Mouse (Mus musculus) neural tube, embryonic 13.5 days (tissue): ENCODE measurements at regions not wholly inside any gene's neighbourhood (a gene's known extent, or its start where the extent isn't known, plus 50 kb on each side); places are given as distances from the start of the nearest gene placed in this dataset.

ENCODE experiments used
- ATAC-seq: fragments of 200-750 bp; cut with Nextera tagmentation; 2 replicates; pipeline ENCODE4 v1.8.0; 2017; ENCODE audit warnings: low read depth, mild to moderate bottlenecking, moderate TSS enrichment, moderate library complexity
- H3K27ac ChIP-seq: fragments of 300-500 bp; sonication (generic); replicated peaks from 2 replicates; pipeline ENCODE4 v1.5.1; 2015; ENCODE audit warnings: moderate library complexity, mild to moderate bottlenecking, inconsistent platforms
- H3K27me3 ChIP-seq: fragments of 300-500 bp; sonication (generic); 2 replicates; pipeline ENCODE4 v1.6.1; 2015; ENCODE audit warnings: mild to moderate bottlenecking, inconsistent platforms
- H3K36me3 ChIP-seq: fragments of 300-500 bp; sonication (generic); 2 replicates; pipeline ENCODE4 v1.6.1; 2015; ENCODE audit warnings: mild to moderate bottlenecking, inconsistent platforms
- H3K4me1 ChIP-seq: fragments of 300-500 bp; sonication (generic); replicated peaks from 2 replicates; pipeline ENCODE4 v1.6.1; 2015; ENCODE audit warnings: inconsistent platforms
- H3K4me2 ChIP-seq: fragments of 300-500 bp; sonication (generic); 2 replicates; pipeline ENCODE4 v1.6.1; 2015; ENCODE audit warnings: inconsistent platforms, mild to moderate bottlenecking, moderate library complexity
- H3K4me3 ChIP-seq: fragments of 300-500 bp; sonication (generic); 2 replicates; pipeline ENCODE4 v1.5.1; 2015; ENCODE audit warnings: mild to moderate bottlenecking, inconsistent platforms
- H3K9ac ChIP-seq: fragments of 300-500 bp; sonication (generic); 2 replicates; pipeline ENCODE4 v1.6.1; 2015; ENCODE audit warnings: moderate library complexity, mild to moderate bottlenecking, inconsistent platforms
- H3K9me3 ChIP-seq: fragments of 300-500 bp; sonication (generic); 2 replicates; pipeline ENCODE4 v1.6.1; 2016; ENCODE audit warnings: inconsistent platforms
- WGBS: fragments of 180-500 bp; shearing (Covaris S2); methylation state at CpG from one replicate; pipeline ENCODE4 v1.1.7; 2015; 5-methylcytosine and 5-hydroxymethylcytosine counted together

DNA sequence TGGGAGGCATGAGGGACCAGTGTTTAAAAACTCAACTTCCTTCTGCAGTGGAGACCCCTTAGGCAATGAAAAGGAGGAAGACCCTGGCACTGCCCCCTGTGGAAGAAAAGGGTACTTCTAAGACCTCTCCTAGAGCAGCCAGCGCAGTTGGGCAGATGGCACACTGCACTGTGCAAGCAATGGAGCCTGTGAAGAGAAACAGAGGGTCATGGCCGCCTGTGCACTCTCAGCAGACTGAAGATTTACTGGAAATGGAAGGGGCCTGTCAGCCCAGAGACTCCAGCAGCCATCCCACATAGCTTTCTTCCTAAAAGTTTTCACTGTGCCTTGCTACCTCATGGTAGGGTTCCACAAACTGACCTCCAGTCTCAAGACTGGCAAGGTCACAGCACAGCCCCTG, 193.4 kb downstream of the Barhl2 start:
- WGBS: 73% methylated on average over 2 of the region's 2 CpGs
- no peaks in the 10 kb centered on the region for H3K36me3 ChIP-seq
- no peak for ATAC-seq
- H3K27ac ChIP-seq: no peak overlapping the region
- no peaks in the 10 kb centered on the region for H3K4me1 ChIP-seq
- no peak overlapping the region for H3K4me2 ChIP-seq
- H3K9ac ChIP-seq: no peak overlapping the region
- no peaks in the 10 kb centered on the region for H3K9me3 ChIP-seq
- no peaks in the 10 kb centered on the region for H3K27me3 ChIP-seq
- no peak overlapping the region for H3K4me3 ChIP-seq

DNA sequence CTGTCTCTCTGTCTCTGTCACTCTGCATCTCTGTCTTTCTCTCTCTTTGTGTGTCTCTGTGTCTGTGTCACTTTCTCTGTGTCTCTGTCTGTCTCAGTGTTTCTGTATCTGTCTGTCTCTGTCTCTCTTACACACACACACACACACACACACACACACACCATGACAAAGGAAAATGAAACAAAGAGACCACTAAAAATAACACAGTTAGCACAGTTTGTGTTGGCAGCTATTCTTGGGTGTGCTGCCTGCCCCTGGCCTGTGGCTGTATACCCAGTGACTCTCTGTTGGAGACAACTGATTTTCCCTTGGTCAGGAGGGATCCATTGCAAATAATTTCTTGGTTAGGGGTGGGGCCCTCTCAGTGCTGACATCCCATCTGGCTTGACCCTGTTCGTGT, 200.8 kb downstream of the Barhl2 start:
- no peaks in the 10 kb centered on the region for H3K9me3 ChIP-seq
- no peak for ATAC-seq
- H3K27me3 ChIP-seq: no peaks in the 10 kb centered on the region
- no peak overlapping the region for H3K4me2 ChIP-seq
- 81% methylated on average over 1 of the region's 1 CpGs for WGBS
- H3K36me3 ChIP-seq: no peaks in the 10 kb centered on the region
- H3K9ac ChIP-seq: no peak overlapping the region
- H3K4me1 ChIP-seq: no peaks in the 10 kb centered on the region
- no peak overlapping the region for H3K4me3 ChIP-seq
- H3K27ac ChIP-seq: no peak overlapping the region

DNA sequence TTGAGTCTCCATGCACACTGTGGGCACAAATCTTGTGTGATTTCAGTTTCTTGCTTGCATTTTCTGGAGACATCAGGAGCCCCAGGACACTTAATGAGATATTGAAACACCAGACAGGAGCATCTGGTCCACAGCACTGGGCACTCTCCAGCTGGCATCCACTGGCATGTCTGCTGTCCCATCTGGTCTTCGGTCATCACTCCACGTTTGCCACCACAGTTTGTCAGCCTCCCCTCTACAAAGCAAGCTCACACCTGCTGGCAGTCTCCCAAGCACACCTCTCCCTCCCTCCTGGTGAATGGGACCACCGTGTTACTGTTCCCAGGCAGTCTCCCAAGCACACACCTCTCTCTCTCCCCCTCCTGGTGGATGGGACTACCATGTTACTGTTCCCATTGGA, 228.8 kb downstream of the Barhl2 start:
- Histone ChIP-seq H3K27me3 (no peaks in the 10 kb centered on the region), H3K36me3 (no peaks in the 10 kb centered on the region)

GRCm38 (mm10) chr5:106224141-106224540, 233.8 kb downstream of the Barhl2 start:
- no peak for ATAC-seq

More for the DNA sequence above, 228.8 kb downstream of the Barhl2 start:
- Histone ChIP-seq H3K4me1 (no peaks in the 10 kb centered on the region), H3K9ac (no peak overlapping the region), H3K4me2 (no peak overlapping the region), H3K9me3 (no peaks in the 10 kb centered on the region), H3K27ac (no peak overlapping the region), H3K4me3 (no peak overlapping the region)
- 55% methylated on average over 3 of the region's 3 CpGs for WGBS
- no peak for ATAC-seq

DNA sequence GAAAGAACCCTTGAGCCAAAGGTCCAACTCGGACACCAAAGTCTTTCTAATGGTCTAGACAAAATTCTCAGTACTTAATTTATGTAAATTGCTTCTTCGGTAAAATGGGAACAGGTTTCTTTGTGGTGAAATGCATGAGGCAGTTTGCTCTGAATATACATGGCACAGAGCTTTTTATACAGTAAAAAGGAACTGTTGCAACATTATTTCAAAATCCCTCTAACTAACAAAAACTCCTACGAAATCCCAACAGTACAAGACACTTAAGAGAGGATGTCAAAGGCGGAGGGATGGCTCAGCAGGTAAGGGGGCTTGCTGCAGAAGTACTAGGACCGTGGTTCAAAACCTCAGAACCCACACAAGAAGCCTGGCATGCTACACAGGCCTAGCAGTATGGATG, 248.4 kb downstream of the Barhl2 start:
- no peak for ATAC-seq
- Histone ChIP-seq H3K4me1 (peaks cover 20% of the 10 kb centered on the region), H3K4me3 (no peak overlapping the region), H3K36me3 (no peaks in the 10 kb centered on the region), H3K9ac (no peak overlapping the region), H3K4me2 (no peak overlapping the region), H3K27ac (no peak overlapping the region), H3K9me3 (no peaks in the 10 kb centered on the region), H3K27me3 (no peaks in the 10 kb centered on the region)
- WGBS: 83% methylated on average over 5 of the region's 5 CpGs

More at GRCm38 (mm10) chr5:106224141-106224540, 233.8 kb downstream of the Barhl2 start:
- Histone ChIP-seq H3K27me3 (no peaks in the 10 kb centered on the region), H3K36me3 (no peaks in the 10 kb centered on the region), H3K4me1 (no peaks in the 10 kb centered on the region), H3K9me3 (no peaks in the 10 kb centered on the region), H3K9ac (no peak overlapping the region), H3K4me2 (no peak overlapping the region), H3K4me3 (no peak overlapping the region), H3K27ac (no peak overlapping the region)
- 62% methylated on average over 7 of the region's 7 CpGs for WGBS

- H3K9me3 ChIP-seq: no peaks in the 10 kb centered on the region
- WGBS: 86% methylated on average over 6 of the region's 6 CpGs
- ATAC-seq: no peak
These were observed 250.3 kb downstream of the Barhl2 start for GRCm38 (mm10) chr5:106207706-106208105.

DNA sequence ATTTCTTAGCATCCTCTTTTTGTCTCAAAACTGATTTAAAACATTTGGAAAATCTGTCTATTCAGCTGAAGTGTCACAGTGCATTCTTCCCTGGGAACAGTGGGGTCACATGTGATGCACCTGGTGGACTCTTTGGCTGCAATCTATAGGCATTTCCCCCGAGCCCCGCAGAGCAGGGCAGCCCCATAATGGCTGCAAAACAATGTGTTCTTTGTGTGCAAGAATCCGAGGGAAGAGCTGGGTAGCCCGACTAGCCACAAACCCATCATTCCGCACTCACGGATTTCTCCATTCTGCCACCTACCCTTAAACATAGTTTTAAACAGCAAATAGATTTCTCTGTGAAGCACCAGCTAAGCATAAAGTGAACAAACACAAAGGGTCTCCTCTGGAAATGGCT, 252.2 kb downstream of the Barhl2 start:
- H3K4me2 ChIP-seq: peak overlapping the region; percentile 31
- no peak overlapping the region for H3K4me3 ChIP-seq
- peak overlapping the region; percentile 46 for H3K27ac ChIP-seq
- H3K36me3 ChIP-seq: no peaks in the 10 kb centered on the region
- H3K4me1 ChIP-seq: peaks cover 31% of the 10 kb centered on the region
- ATAC-seq: peak; percentile 49; the same call in 1 of the 2 replicates
- H3K9me3 ChIP-seq: no peaks in the 10 kb centered on the region
- no peaks in the 10 kb centered on the region for H3K27me3 ChIP-seq
- H3K9ac ChIP-seq: peak overlapping the region; percentile 49
- WGBS: 7% methylated on average over 6 of the region's 6 CpGs

More at GRCm38 (mm10) chr5:106207706-106208105, 250.3 kb downstream of the Barhl2 start:
- no peaks in the 10 kb centered on the region for H3K36me3 ChIP-seq
- no peak overlapping the region for H3K4me2 ChIP-seq
- H3K27me3 ChIP-seq: no peaks in the 10 kb centered on the region
- H3K4me1 ChIP-seq: peaks cover 20% of the 10 kb centered on the region
- H3K4me3 ChIP-seq: no peak overlapping the region
- no peak overlapping the region for H3K9ac ChIP-seq
- H3K27ac ChIP-seq: no peak overlapping the region

DNA sequence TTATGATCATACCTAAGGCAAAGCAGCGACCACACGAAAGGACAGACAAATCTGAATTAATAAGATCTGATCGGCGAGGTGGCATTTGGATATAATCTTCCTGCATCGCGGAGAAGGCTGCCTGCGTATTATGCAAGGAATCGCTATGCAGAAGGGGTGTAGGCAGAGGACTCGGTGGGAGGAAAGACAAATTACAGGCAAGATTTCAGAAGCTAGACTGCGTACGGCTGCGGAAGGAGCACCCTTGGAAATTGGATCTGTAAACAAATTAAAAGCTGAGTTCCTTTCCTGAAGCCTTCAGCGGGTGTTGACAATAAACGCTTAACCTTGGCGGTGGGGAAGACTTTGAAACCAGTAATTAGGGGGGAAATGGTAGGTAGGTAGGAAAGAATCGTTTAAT, 257.3 kb downstream of the Barhl2 start:
- Histone ChIP-seq H3K9ac (no peak overlapping the region), H3K4me3 (no peak overlapping the region), H3K4me1 (peaks cover 21% of the 10 kb centered on the region), H3K9me3 (no peaks in the 10 kb centered on the region), H3K27me3 (no peaks in the 10 kb centered on the region), H3K36me3 (no peaks in the 10 kb centered on the region), H3K27ac (peak overlapping the region; percentile 61; the same call in 1 of the 2 replicates), H3K4me2 (0 out of 2 replicates have a peak overlapping the region, but pooled peaks have one; percentile 24)
- 76% methylated on average over 16 of the region's 16 CpGs for WGBS
- no peak for ATAC-seq

DNA sequence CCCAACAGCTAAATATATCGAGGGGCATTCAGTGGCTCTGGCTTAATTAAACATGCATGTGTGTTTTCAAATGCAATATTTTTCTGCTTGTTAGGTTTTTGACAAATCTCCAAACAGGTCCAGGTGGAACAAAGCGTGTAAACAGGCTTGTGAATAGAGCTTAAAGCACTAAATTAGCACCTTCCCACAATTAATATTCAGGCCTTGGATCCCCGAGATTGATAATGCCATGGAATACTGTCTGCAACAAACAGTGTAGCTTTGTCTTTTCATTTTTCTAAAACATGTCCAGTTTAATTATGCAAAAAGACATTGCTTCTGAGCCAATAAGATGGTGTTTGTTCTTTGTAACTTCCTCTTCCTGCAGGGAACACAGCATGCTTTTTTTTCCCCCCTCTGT, 258.9 kb downstream of the Barhl2 start:
- no peak overlapping the region for H3K4me2 ChIP-seq
- peaks cover 11% of the 10 kb centered on the region for H3K4me1 ChIP-seq
- H3K36me3 ChIP-seq: no peaks in the 10 kb centered on the region
- no peak for ATAC-seq
- 0 out of 2 replicates have a peak overlapping the region, but pooled peaks have one; percentile 18 for H3K27ac ChIP-seq
- H3K27me3 ChIP-seq: no peaks in the 10 kb centered on the region
- peaks cover 5% of the 10 kb centered on the region; the same call in 1 of the 2 replicates for H3K9me3 ChIP-seq
- WGBS: 73% methylated on average over 3 of the region's 3 CpGs
- no peak overlapping the region for H3K9ac ChIP-seq
- no peak overlapping the region for H3K4me3 ChIP-seq

DNA sequence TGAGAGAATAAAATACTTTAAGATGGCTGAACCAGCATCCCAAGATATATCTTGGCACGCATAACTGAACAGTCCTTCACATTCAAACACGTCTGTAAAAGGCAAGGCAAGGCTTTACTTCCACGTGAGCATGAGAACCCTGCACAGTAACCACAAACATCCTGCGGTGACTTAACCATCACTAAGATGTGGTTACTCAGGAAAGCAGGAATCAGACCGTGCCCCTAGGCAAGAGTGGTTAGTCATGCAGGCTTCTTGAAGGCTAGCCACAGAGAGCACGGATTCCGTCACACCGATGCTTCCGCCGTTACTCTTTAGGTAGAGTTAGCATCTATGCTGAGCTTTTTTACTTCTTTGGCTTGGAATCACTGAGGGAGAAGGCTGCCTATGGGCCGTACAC, 266.8 kb downstream of the Barhl2 start:
- WGBS: 94% methylated on average over 11 of the region's 11 CpGs
- Histone ChIP-seq H3K4me3 (no peak overlapping the region), H3K36me3 (no peaks in the 10 kb centered on the region), H3K9me3 (peaks cover 5% of the 10 kb centered on the region; the same call in 1 of the 2 replicates), H3K27me3 (no peaks in the 10 kb centered on the region), H3K4me1 (no peaks in the 10 kb centered on the region), H3K4me2 (no peak overlapping the region), H3K27ac (no peak overlapping the region), H3K9ac (no peak overlapping the region)
- ATAC-seq: no peak

DNA sequence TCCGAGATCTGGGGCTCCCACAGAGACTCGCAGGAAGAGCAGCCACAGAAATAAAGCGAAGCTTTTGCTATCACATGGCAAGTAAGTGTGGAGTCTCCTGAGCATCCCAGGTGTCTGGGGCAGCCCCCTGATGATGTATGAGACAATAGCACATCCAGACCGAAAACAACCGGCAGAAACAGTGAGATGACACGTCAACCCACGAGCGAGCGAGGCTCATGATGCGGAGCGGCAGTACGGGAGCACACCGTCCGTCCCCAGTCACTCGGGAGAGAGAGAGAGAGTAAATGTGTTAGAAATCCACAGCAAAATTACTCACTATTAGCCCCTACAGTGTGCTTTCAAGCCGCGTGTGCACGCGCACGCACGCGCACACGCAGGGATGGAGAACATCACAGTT, 276.2 kb downstream of the Barhl2 start:
- H3K27me3 ChIP-seq: no peaks in the 10 kb centered on the region
- 87% methylated on average over 23 of the region's 23 CpGs for WGBS
- H3K27ac ChIP-seq: no peak overlapping the region
- H3K36me3 ChIP-seq: no peaks in the 10 kb centered on the region
- H3K4me2 ChIP-seq: no peak overlapping the region
- no peaks in the 10 kb centered on the region for H3K4me1 ChIP-seq
- ATAC-seq: no peak
- no peak overlapping the region for H3K4me3 ChIP-seq
- H3K9me3 ChIP-seq: no peaks in the 10 kb centered on the region
- H3K9ac ChIP-seq: no peak overlapping the region

GRCm38 (mm10) chr5:106172162-106172561, 285.8 kb downstream of the Barhl2 start:
- Histone ChIP-seq H3K4me2 (no peak overlapping the region), H3K4me3 (no peak overlapping the region), H3K27me3 (0 out of 2 replicates have a peak, but pooled peaks cover 2% of the 10 kb centered on the region), H3K36me3 (no peaks in the 10 kb centered on the region), H3K4me1 (peaks cover 12% of the 10 kb centered on the region), H3K9ac (no peak overlapping the region), H3K9me3 (no peaks in the 10 kb centered on the region), H3K27ac (no peak overlapping the region)
- peak; percentile 63 for ATAC-seq
- 19% methylated on average over 3 of the region's 3 CpGs for WGBS

DNA sequence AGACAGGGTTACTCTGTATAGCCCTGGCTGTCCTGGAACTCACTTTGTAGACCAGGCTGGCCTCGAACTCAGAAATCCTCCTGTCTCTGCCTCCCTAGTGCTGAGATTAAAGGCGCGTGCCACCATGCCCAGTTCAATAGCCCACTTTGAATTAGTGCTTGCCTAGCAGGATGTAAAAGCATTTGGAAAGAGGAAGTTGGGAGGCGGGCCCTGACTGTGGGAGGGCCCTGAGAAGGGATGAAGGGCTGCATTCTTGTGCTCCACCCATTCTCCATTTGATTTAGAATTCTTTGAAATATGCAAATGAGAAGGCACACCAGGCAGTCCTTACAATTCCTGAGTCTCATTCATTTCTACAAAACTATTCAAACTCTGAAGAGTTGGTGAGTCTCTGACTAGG, 287.6 kb downstream of the Barhl2 start:
- H3K9ac ChIP-seq: no peak overlapping the region
- peaks cover 12% of the 10 kb centered on the region for H3K4me1 ChIP-seq
- H3K27me3 ChIP-seq: 0 out of 2 replicates have a peak, but pooled peaks cover 7% of the 10 kb centered on the region
- H3K4me2 ChIP-seq: no peak overlapping the region
- no peak overlapping the region for H3K4me3 ChIP-seq
- no peaks in the 10 kb centered on the region for H3K9me3 ChIP-seq
- no peaks in the 10 kb centered on the region for H3K36me3 ChIP-seq
- H3K27ac ChIP-seq: no peak overlapping the region
- no peak for ATAC-seq
- 93% methylated on average over 4 of the region's 4 CpGs for WGBS
